Mouse (Mus musculus) G1E (cell line): ENCODE results near the gene Degs1.

Experiments used
- CTCF ChIP-seq: IDR thresholded peaks from 2 replicates; pipeline ENCODE4 v1.5.1; 2012; ENCODE audit warnings: low read depth, low read length, inconsistent platforms, mixed read lengths
- GATA1 ChIP-seq: IDR thresholded peaks from 2 replicates; pipeline ENCODE4 v1.6.1; 2012; ENCODE audit warnings: borderline replicate concordance, low read length, inconsistent platforms, mixed read lengths
- GATA2 ChIP-seq: IDR thresholded peaks from 2 replicates; pipeline ENCODE4 v1.6.1; 2012; ENCODE audit warnings: low read depth, low read length, inconsistent platforms, borderline replicate concordance
- TAL1 ChIP-seq: conservative IDR thresholded peaks from 2 replicates; pipeline ENCODE4 v1.6.1; 2012; ENCODE audit warnings: low read depth, low read length, inconsistent platforms, mixed read lengths

- TF ChIP-seq CTCF (no peak), TAL1 (no peak), GATA1 (no peak), GATA2 (no peak)
These were observed 55.3 kb downstream of the Degs1 start for GRCm38 (mm10) chr1:182227141-182227963.
